Mouse (Mus musculus): ENCODE results near the gene Amz1. TPM values are rescaled to one million over a fixed set of nuclear protein-coding genes. Genes with fewer than 3 reads are reported as not detected.

Amz1 gene
- polyA plus RNA-seq, 1 experiment from 2014 or later, result 1.1 TPM

GRCm38 (mm10) chr5:140750925-140751324 is 27.0 kb downstream of the Amz1 start:
- H3K9me3 ChIP-seq (replicated peaks; ENCODE audit: control insufficient read depth, low read length), result peaks cover 3% of the 10 kb centered on the region; the same call in 1 of the 2 replicates
- peaks cover 7% of the 10 kb centered on the region for H3K4me1 ChIP-seq (ENCODE audit: control insufficient read depth, insufficient read depth, low read length)
- H3K9ac ChIP-seq (ENCODE audit: low read length), result no peak overlapping the region
- no peak overlapping the region for H3K4me3 ChIP-seq (ENCODE audit: low read length)
- H3K27me3 ChIP-seq (ENCODE audit: control insufficient read depth, insufficient read depth, low read length), result no peaks in the 10 kb centered on the region
- H3K36me3 ChIP-seq (ENCODE audit: control insufficient read depth, insufficient read depth), result no peaks in the 10 kb centered on the region
- 0% methylated on average over 1 of the region's 2 CpGs for WGBS
- H3K4me2 ChIP-seq (ENCODE audit: low read depth, low read length), result no peak overlapping the region
- ATAC-seq (replicated peaks; ENCODE audit: extremely low read depth, insufficient read depth, low FRiP score), result no peak
- H3K27ac ChIP-seq (ENCODE audit: low read length), result no peak overlapping the region

DNA sequence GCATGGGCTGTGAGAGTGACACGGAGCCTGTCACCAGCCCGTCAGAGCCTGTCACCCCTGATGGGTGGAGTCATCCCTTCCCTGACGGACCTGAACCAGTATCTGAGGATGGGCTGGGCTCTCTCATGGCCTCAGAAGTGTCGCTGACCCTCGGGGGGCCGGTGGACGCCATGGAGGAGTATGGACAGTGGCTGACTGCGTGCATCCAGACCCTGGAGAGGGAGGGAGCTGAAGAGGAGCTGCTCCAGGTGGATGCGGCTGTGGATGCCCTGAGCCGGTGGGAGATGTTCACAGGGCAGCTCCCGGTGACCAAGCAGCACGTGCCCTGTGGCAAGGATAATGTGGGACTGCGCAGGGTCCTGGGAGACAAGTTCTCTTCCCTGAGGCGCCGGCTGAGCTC is 28.1 kb downstream of the Amz1 start:
- WGBS, result 85% methylated on average over 15 of the region's 15 CpGs

GRCm38 (mm10) chr5:140752639-140753038 is 28.7 kb downstream of the Amz1 start:
- Histone ChIP-seq H3K4me1 (ENCODE audit: control insufficient read depth, insufficient read depth, low read length) (peaks cover 16% of the 10 kb centered on the region), H3K4me2 (ENCODE audit: low read depth, low read length) (no peak overlapping the region), H3K9me3 (replicated peaks; ENCODE audit: control insufficient read depth, low read length) (peaks cover 3% of the 10 kb centered on the region; the same call in 1 of the 2 replicates), H3K36me3 (ENCODE audit: control insufficient read depth, insufficient read depth) (peaks cover 2% of the 10 kb centered on the region; the same call in 1 of the 2 replicates), H3K27me3 (ENCODE audit: control insufficient read depth, insufficient read depth, low read length) (no peaks in the 10 kb centered on the region), H3K4me3 (ENCODE audit: low read length) (no peak overlapping the region), H3K27ac (ENCODE audit: low read length) (0 out of 2 replicates have a peak overlapping the region, but pooled peaks have one; percentile 19), H3K9ac (ENCODE audit: low read length) (no peak overlapping the region)
- ATAC-seq (replicated peaks; ENCODE audit: extremely low read depth, insufficient read depth, low FRiP score), result no peak
- WGBS, result 91% methylated on average over 3 of the region's 3 CpGs

More for the DNA sequence above, 28.1 kb downstream of the Amz1 start:
- Histone ChIP-seq H3K36me3 (ENCODE audit: control insufficient read depth, insufficient read depth) (no peaks in the 10 kb centered on the region), H3K4me1 (ENCODE audit: control insufficient read depth, insufficient read depth, low read length) (peaks cover 16% of the 10 kb centered on the region), H3K27me3 (ENCODE audit: control insufficient read depth, insufficient read depth, low read length) (no peaks in the 10 kb centered on the region), H3K4me3 (ENCODE audit: low read length) (no peak overlapping the region), H3K27ac (ENCODE audit: low read length) (no peak overlapping the region), H3K9me3 (replicated peaks; ENCODE audit: control insufficient read depth, low read length) (peaks cover 3% of the 10 kb centered on the region; the same call in 1 of the 2 replicates), H3K4me2 (ENCODE audit: low read depth, low read length) (no peak overlapping the region), H3K9ac (ENCODE audit: low read length) (no peak overlapping the region)
- ATAC-seq (replicated peaks; ENCODE audit: extremely low read depth, insufficient read depth, low FRiP score), result no peak

DNA sequence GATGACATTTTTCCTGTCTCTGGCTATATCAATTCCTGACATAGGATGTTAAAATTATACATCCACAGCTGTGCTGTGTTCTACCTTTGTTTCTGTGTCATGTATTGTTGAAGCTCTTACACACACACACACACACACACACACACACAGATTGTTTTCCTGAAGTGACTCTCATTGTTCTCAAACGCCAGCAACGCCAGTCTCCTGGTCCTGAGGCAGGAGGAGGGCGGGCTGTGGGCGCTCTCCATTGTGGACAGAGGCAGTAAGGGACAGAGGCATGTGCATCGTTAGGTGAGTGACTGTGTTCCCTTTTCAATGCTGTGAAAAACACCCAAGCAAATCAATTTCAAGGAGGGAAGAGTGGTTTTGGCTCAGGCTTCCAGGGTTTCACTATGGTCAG is 29.3 kb downstream of the Amz1 start:
- no peak for ATAC-seq (replicated peaks; ENCODE audit: extremely low read depth, insufficient read depth, low FRiP score)
- Histone ChIP-seq H3K9ac (ENCODE audit: low read length) (no peak overlapping the region), H3K4me1 (ENCODE audit: control insufficient read depth, insufficient read depth, low read length) (peaks cover 16% of the 10 kb centered on the region), H3K27ac (ENCODE audit: low read length) (no peak overlapping the region), H3K27me3 (ENCODE audit: control insufficient read depth, insufficient read depth, low read length) (no peaks in the 10 kb centered on the region), H3K4me2 (ENCODE audit: low read depth, low read length) (no peak overlapping the region), H3K4me3 (ENCODE audit: low read length) (no peak overlapping the region), H3K36me3 (ENCODE audit: control insufficient read depth, insufficient read depth) (peaks cover 4% of the 10 kb centered on the region; the same call in 1 of the 2 replicates), H3K9me3 (replicated peaks; ENCODE audit: control insufficient read depth, low read length) (peaks cover 3% of the 10 kb centered on the region; the same call in 1 of the 2 replicates)
- WGBS, result 72% methylated on average over 5 of the region's 5 CpGs

DNA sequence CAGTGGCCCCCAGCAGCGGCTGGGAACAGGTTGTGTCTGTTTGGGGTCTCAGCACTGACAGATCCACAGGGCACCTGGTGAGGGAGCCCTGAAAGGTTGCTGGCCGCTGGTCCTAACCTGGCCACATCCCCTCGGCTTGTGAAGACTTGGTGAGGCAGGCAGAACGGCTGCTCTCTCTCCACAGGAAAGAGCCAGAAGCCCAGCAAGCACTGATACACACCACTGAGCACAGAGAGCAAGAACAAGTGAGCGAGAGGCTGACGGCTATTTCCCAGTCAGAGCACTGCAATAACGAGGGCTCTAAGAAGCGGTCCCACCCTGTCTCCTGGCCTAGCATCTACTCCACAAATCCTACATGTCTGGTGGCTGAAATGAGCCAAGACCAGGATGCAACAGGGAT is 34.9 kb downstream of the Amz1 start:
- Histone ChIP-seq H3K36me3 (ENCODE audit: control insufficient read depth, insufficient read depth) (peaks cover 33% of the 10 kb centered on the region), H3K27ac (ENCODE audit: low read length) (no peak overlapping the region), H3K4me2 (ENCODE audit: low read depth, low read length) (no peak overlapping the region), H3K9ac (ENCODE audit: low read length) (no peak overlapping the region), H3K27me3 (ENCODE audit: control insufficient read depth, insufficient read depth, low read length) (no peaks in the 10 kb centered on the region), H3K9me3 (replicated peaks; ENCODE audit: control insufficient read depth, low read length) (no peaks in the 10 kb centered on the region; the same call in 1 of the 2 replicates), H3K4me3 (ENCODE audit: low read length) (no peak overlapping the region), H3K4me1 (ENCODE audit: control insufficient read depth, insufficient read depth, low read length) (peaks cover 11% of the 10 kb centered on the region)
- no peak for ATAC-seq (replicated peaks; ENCODE audit: extremely low read depth, insufficient read depth, low FRiP score)
- 81% methylated on average over 8 of the region's 8 CpGs for WGBS

- Histone ChIP-seq H3K36me3 (ENCODE audit: control insufficient read depth, insufficient read depth) (peaks cover 32% of the 10 kb centered on the region), H3K27ac (ENCODE audit: low read length) (no peak overlapping the region), H3K4me3 (ENCODE audit: low read length) (no peak overlapping the region), H3K9me3 (replicated peaks; ENCODE audit: control insufficient read depth, low read length) (no peaks in the 10 kb centered on the region), H3K9ac (ENCODE audit: low read length) (no peak overlapping the region), H3K4me1 (ENCODE audit: control insufficient read depth, insufficient read depth, low read length) (peaks cover 13% of the 10 kb centered on the region), H3K4me2 (ENCODE audit: low read depth, low read length) (no peak overlapping the region), H3K27me3 (ENCODE audit: control insufficient read depth, insufficient read depth, low read length) (no peaks in the 10 kb centered on the region)
- WGBS, result 77% methylated on average over 4 of the region's 4 CpGs
- ATAC-seq (replicated peaks; ENCODE audit: extremely low read depth, insufficient read depth, low FRiP score), result no peak
Observed at GRCm38 (mm10) chr5:140762540-140762939, 38.6 kb downstream of the Amz1 start.

GRCm38 (mm10) chr5:140764921-140765613 is 41.1 kb downstream of the Amz1 start:
- H3K27ac ChIP-seq (ENCODE audit: low read length), result peak overlapping the region; percentile 64
- WGBS, result 58% methylated on average over 6 of the region's 6 CpGs
- no peak overlapping the region for H3K4me2 ChIP-seq (ENCODE audit: low read depth, low read length)
- 0 out of 2 replicates have a peak, but pooled peaks have one; percentile 37 for ATAC-seq (replicated peaks; ENCODE audit: extremely low read depth, insufficient read depth, low FRiP score)
- peaks cover 33% of the 10 kb centered on the region for H3K4me1 ChIP-seq (ENCODE audit: control insufficient read depth, insufficient read depth, low read length)
- no peaks in the 10 kb centered on the region for H3K9me3 ChIP-seq (replicated peaks; ENCODE audit: control insufficient read depth, low read length)
- no peak overlapping the region for H3K4me3 ChIP-seq (ENCODE audit: low read length)
- H3K36me3 ChIP-seq (ENCODE audit: control insufficient read depth, insufficient read depth), result peaks cover 11% of the 10 kb centered on the region
- 0 out of 2 replicates have a peak overlapping the region, but pooled peaks have one; percentile 6 for H3K9ac ChIP-seq (ENCODE audit: low read length)
- no peaks in the 10 kb centered on the region for H3K27me3 ChIP-seq (ENCODE audit: control insufficient read depth, insufficient read depth, low read length)

DNA sequence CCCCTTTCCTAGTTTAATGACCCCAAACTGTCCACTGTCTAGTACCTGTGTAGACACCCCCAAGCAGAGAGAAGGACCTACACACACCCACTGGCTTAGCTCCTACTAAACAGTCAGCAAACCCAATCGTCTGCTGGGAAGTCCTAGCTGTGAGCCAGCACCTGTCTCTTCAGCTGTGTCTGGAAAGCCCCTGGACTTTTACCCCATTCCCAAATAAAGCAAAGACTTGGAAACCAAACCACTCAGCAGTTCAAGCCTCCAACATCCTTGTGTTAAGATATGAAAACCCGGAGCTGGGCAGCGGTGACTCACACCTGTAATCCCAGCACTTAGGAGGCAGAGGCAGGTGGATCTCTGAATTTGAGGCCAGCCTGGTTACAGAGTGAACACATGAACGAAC is 42.6 kb downstream of the Amz1 start:
- Histone ChIP-seq H3K4me3 (ENCODE audit: low read length) (no peak overlapping the region), H3K4me1 (ENCODE audit: control insufficient read depth, insufficient read depth, low read length) (peaks cover 38% of the 10 kb centered on the region), H3K9ac (ENCODE audit: low read length) (no peak overlapping the region), H3K9me3 (replicated peaks; ENCODE audit: control insufficient read depth, low read length) (no peaks in the 10 kb centered on the region), H3K4me2 (ENCODE audit: low read depth, low read length) (no peak overlapping the region), H3K27ac (ENCODE audit: low read length) (peak overlapping the region; percentile 89), H3K36me3 (ENCODE audit: control insufficient read depth, insufficient read depth) (no peaks in the 10 kb centered on the region; the same call in 1 of the 2 replicates), H3K27me3 (ENCODE audit: control insufficient read depth, insufficient read depth, low read length) (no peaks in the 10 kb centered on the region)
- WGBS, result 72% methylated on average over 4 of the region's 4 CpGs
- no peak for ATAC-seq (replicated peaks; ENCODE audit: extremely low read depth, insufficient read depth, low FRiP score)

GRCm38 (mm10) chr5:140767704-140768141 is 43.8 kb downstream of the Amz1 start:
- no peaks in the 10 kb centered on the region for H3K9me3 ChIP-seq (replicated peaks; ENCODE audit: control insufficient read depth, low read length)

More at GRCm38 (mm10) chr5:140767704-140768141, 43.8 kb downstream of the Amz1 start:
- Histone ChIP-seq H3K27me3 (ENCODE audit: control insufficient read depth, insufficient read depth, low read length) (no peaks in the 10 kb centered on the region), H3K9ac (ENCODE audit: low read length) (peak overlapping the region; percentile 17), H3K27ac (ENCODE audit: low read length) (peak overlapping the region; percentile 89), H3K4me2 (ENCODE audit: low read depth, low read length) (peak overlapping the region; percentile 3; the same call in 1 of the 2 replicates), H3K4me3 (ENCODE audit: low read length) (no peak overlapping the region), H3K36me3 (ENCODE audit: control insufficient read depth, insufficient read depth) (no peaks in the 10 kb centered on the region), H3K4me1 (ENCODE audit: control insufficient read depth, insufficient read depth, low read length) (peaks cover 49% of the 10 kb centered on the region)
- whole genome bisulfite sequencing, result 9% methylated on average over 9 of the region's 9 CpGs
- ATAC-seq (replicated peaks; ENCODE audit: extremely low read depth, insufficient read depth, low FRiP score), result peak; percentile 84

Data from heart, embryonic 16.5 days (tissue).